Mouse (Mus musculus): ENCODE measurements around the gene Itprip.
"Not testable (repeated sequence)": the region's sequence is repeated elsewhere in the genome, so short reads cannot be mapped to it uniquely, and the experiment has no call there.

- not testable (repeated sequence) for TF ChIP-seq POLR2A (IDR thresholded peaks at IDR 0.05; ENCODE audit: insufficient read depth, low read depth, low read length); CTCF (IDR thresholded peaks at IDR 0.05); EP300 (IDR thresholded peaks at IDR 0.05; ENCODE audit: insufficient read depth, low read depth, low read length)
These were observed 67.0 kb downstream of the Itprip start for GRCm38 (mm10) chr19:47852131-47852530.

Data from heart, adult 2 months (tissue).